Mouse (Mus musculus) heart, adult 2 months (tissue): ENCODE measurements around the gene 2410137M14Rik.

Source experiments
- CTCF ChIP-seq: fragments of 200-600 bp; IDR thresholded peaks from 2 replicates; pipeline ENCODE4 v1.8.1; 2022; ENCODE audit warnings: antibody characterized with exemption, mild to moderate bottlenecking, moderate library complexity
- EP300 ChIP-seq: fragments of 200-500 bp; IDR thresholded peaks from 2 replicates; pipeline ENCODE4 v1.6.1; 2011; ENCODE audit warnings: low read depth, low read length, control low read depth; ENCODE audit not compliant: insufficient read depth

DNA sequence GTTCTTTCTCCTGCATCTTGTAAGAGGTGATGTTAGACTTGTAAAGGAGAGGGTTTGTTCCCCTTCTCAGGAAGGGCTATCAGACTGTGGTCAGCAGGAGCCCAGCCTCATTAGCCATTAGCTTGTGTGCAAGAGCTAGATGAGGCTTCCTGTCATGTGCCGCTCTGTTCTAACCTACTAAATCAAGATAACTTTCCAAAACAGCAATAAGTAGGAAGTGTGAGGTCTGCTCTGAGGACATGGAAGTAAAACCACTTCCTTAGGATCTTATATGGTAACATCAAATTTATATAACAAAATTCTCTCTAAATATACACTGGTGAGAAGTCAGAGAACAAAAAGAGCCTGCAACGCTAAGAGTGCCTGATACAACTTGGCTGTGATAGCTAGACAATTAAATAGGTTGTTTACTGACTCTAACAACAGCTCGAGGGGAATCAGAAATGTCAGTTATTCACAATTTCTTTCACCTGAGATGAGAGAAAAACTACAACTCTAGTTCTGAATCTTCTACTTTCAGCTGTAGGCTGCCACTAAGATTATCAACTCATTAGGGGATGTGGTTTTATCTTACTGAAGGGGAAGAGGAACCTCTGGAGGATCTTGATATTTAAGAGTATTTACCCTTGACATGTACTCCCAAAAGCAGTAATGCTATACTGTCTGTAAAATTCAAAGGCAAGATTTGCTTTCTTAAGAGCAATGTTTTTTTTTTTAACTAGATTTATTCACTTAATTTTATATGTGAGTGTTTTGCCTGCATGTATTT, 11.5 kb upstream of the 2410137M14Rik start:
- TF ChIP-seq CTCF (no peak), EP300 (no peak)
